Mouse (Mus musculus) kidney, adult 2 months (tissue): ENCODE data around the gene Mrps15.

ENCODE experiments used
- CTCF ChIP-seq: fragments of 200-500 bp; conservative IDR thresholded peaks from 2 replicates; pipeline ENCODE4 v1.5.1; 2011; ENCODE audit warnings: low read depth, mild to moderate bottlenecking, control low read depth, low read length, moderate library complexity, mixed read lengths; ENCODE audit not compliant: insufficient read depth, insufficient read length
- POLR2A ChIP-seq: fragments of 200-500 bp; IDR thresholded peaks from one replicate; pipeline ENCODE4 v1.6.1; 2011; ENCODE audit warnings: low read depth, low read length, control low read depth

- TF ChIP-seq CTCF (no peak), POLR2A (no peak)
Observed at GRCm38 (mm10) chr4:126077833-126078232, 31.1 kb downstream of the Mrps15 start.
